Mouse (Mus musculus): ENCODE data around the gene Pknox1. TPM values are rescaled to one million over a fixed set of nuclear protein-coding genes. Genes with fewer than 3 reads are reported as not detected.

The Pknox1 gene
- polyA plus RNA-seq, 1 experiment from 2014 or later = 47.5 TPM

GRCm38 (mm10) chr17:31564858-31565140 lies 265 bp downstream of the Pknox1 start:
- H3K9me3 ChIP-seq (ENCODE audit: control insufficient read depth, low read length) = no peaks in the 10 kb centered on the region
- no peaks in the 10 kb centered on the region for H3K36me3 ChIP-seq (replicated peaks; ENCODE audit: control insufficient read depth, insufficient read depth)
- H3K4me2 ChIP-seq (replicated peaks) = peak overlapping the region; percentile 65
- peaks cover 37% of the 10 kb centered on the region for H3K4me1 ChIP-seq (replicated peaks; ENCODE audit: control insufficient read depth, insufficient read depth, low read length)
- H3K27me3 ChIP-seq (ENCODE audit: control insufficient read depth, insufficient read depth, low read length) = no peaks in the 10 kb centered on the region
- ATAC-seq (ENCODE audit: low FRiP score) (no peak), DNase-seq (ENCODE audit: low spot score) (no peak)
- H3K27ac ChIP-seq = peak overlapping the region; percentile 99
- H3K4me3 ChIP-seq (replicated peaks; ENCODE audit: low read length) = peak overlapping the region; percentile 85
- peak overlapping the region; percentile 91 for H3K9ac ChIP-seq
- 2% methylated on average over 17 of the region's 44 CpGs for WGBS

GRCm38 (mm10) chr17:31565141-31566056 lies 865 bp downstream of the Pknox1 start:
- Histone ChIP-seq H3K9ac (peak overlapping the region; percentile 91), H3K27ac (peak overlapping the region; percentile 99), H3K9me3 (ENCODE audit: control insufficient read depth, low read length) (no peaks in the 10 kb centered on the region), H3K4me1 (replicated peaks; ENCODE audit: control insufficient read depth, insufficient read depth, low read length) (peaks cover 37% of the 10 kb centered on the region), H3K4me2 (replicated peaks) (peak overlapping the region; percentile 65), H3K4me3 (replicated peaks; ENCODE audit: low read length) (peak overlapping the region; percentile 85), H3K36me3 (replicated peaks; ENCODE audit: control insufficient read depth, insufficient read depth) (no peaks in the 10 kb centered on the region), H3K27me3 (ENCODE audit: control insufficient read depth, insufficient read depth, low read length) (no peaks in the 10 kb centered on the region)
- peak; percentile 76 for DNase-seq (ENCODE audit: low spot score)
- under 1% methylated on average over 77 of the region's 88 CpGs for WGBS
- peak; percentile 55 for ATAC-seq (ENCODE audit: low FRiP score)

DNA sequence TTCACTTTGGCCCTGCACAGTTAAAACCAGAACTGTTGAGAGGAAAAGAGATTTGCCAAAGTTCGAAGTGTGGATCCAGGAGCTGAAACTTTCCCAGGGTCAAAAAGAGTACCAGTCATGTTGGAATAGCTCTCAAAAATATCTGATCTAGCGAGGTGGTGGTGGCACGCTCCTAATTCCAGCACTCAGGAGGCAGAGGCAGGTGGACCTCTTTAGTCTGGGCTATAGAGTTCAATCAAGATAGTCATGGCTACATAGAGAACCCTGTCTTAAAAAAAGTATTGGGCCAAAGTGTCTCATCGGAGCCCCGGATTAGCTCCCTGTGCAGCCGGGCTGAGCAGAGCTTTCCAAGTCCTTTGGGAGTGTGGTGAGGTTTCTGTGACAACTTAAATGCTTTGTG lies 1.7 kb downstream of the Pknox1 start:
- Histone ChIP-seq H3K36me3 (replicated peaks; ENCODE audit: control insufficient read depth, insufficient read depth) (no peaks in the 10 kb centered on the region), H3K4me3 (replicated peaks; ENCODE audit: low read length) (peak overlapping the region; percentile 85), H3K27ac (peak overlapping the region; percentile 99), H3K9ac (peak overlapping the region; percentile 91), H3K4me2 (replicated peaks) (peak overlapping the region; percentile 65), H3K9me3 (ENCODE audit: control insufficient read depth, low read length) (no peaks in the 10 kb centered on the region), H3K4me1 (replicated peaks; ENCODE audit: control insufficient read depth, insufficient read depth, low read length) (peaks cover 37% of the 10 kb centered on the region), H3K27me3 (ENCODE audit: control insufficient read depth, insufficient read depth, low read length) (no peaks in the 10 kb centered on the region)
- WGBS = 65% methylated on average over 6 of the region's 6 CpGs
- DNase-seq (ENCODE audit: low spot score) (no peak), ATAC-seq (ENCODE audit: low FRiP score) (no peak)

- H3K27me3 ChIP-seq (ENCODE audit: control insufficient read depth, insufficient read depth, low read length) = no peaks in the 10 kb centered on the region
- H3K27ac ChIP-seq = no peak overlapping the region
- H3K4me2 ChIP-seq (replicated peaks) = no peak overlapping the region
- H3K4me3 ChIP-seq (replicated peaks; ENCODE audit: low read length) = no peak overlapping the region
- no peak for ATAC-seq (ENCODE audit: low FRiP score)
- DNase-seq (ENCODE audit: low spot score) = no peak
- H3K9me3 ChIP-seq (ENCODE audit: control insufficient read depth, low read length) = no peaks in the 10 kb centered on the region
- peaks cover 30% of the 10 kb centered on the region for H3K4me1 ChIP-seq (replicated peaks; ENCODE audit: control insufficient read depth, insufficient read depth, low read length)
- H3K9ac ChIP-seq = no peak overlapping the region
- no peaks in the 10 kb centered on the region for H3K36me3 ChIP-seq (replicated peaks; ENCODE audit: control insufficient read depth, insufficient read depth)
- 95% methylated on average over 1 of the region's 1 CpGs for WGBS
Measured at GRCm38 (mm10) chr17:31569756-31570155, 5.2 kb downstream of the Pknox1 start.

GRCm38 (mm10) chr17:31570321-31570925 lies 5.9 kb downstream of the Pknox1 start:
- Histone ChIP-seq H3K9ac (no peak overlapping the region), H3K36me3 (replicated peaks; ENCODE audit: control insufficient read depth, insufficient read depth) (peaks cover 3% of the 10 kb centered on the region; the same call in 1 of the 2 replicates), H3K4me3 (replicated peaks; ENCODE audit: low read length) (no peak overlapping the region), H3K27ac (no peak overlapping the region), H3K4me1 (replicated peaks; ENCODE audit: control insufficient read depth, insufficient read depth, low read length) (peaks cover 30% of the 10 kb centered on the region), H3K27me3 (ENCODE audit: control insufficient read depth, insufficient read depth, low read length) (no peaks in the 10 kb centered on the region), H3K4me2 (replicated peaks) (no peak overlapping the region), H3K9me3 (ENCODE audit: control insufficient read depth, low read length) (no peaks in the 10 kb centered on the region)
- 93% methylated on average over 9 of the region's 9 CpGs for WGBS
- ATAC-seq (ENCODE audit: low FRiP score) (peak; percentile 70; the same call in 1 of the 2 replicates), DNase-seq (ENCODE audit: low spot score) (peak; percentile 36)

DNA sequence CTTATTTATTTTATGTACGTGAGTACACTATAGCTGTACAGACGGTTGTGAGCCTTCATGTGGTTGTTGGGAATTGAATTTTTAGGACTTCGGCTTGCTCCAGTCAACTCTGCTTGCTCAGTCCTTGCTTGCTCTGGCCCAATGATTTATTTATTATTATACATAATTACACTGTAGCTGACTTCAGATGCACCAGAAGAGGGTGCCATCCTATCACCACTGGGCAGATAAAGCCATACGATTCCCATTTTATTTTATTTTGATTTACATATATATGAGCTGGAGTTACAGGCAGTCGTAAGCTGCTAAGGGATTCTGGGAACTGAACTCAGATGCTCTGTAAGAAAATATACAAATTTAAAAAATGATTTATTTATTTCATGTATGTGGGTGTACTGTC lies 7.2 kb downstream of the Pknox1 start:
- DNase-seq (ENCODE audit: low spot score) (no peak), ATAC-seq (ENCODE audit: low FRiP score) (no peak)
- Histone ChIP-seq H3K4me1 (replicated peaks; ENCODE audit: control insufficient read depth, insufficient read depth, low read length) (peaks cover 22% of the 10 kb centered on the region), H3K27ac (no peak overlapping the region), H3K9me3 (ENCODE audit: control insufficient read depth, low read length) (no peaks in the 10 kb centered on the region), H3K27me3 (ENCODE audit: control insufficient read depth, insufficient read depth, low read length) (no peaks in the 10 kb centered on the region), H3K9ac (no peak overlapping the region), H3K4me3 (replicated peaks; ENCODE audit: low read length) (no peak overlapping the region), H3K36me3 (replicated peaks; ENCODE audit: control insufficient read depth, insufficient read depth) (peaks cover 11% of the 10 kb centered on the region; the same call in 1 of the 2 replicates), H3K4me2 (replicated peaks) (no peak overlapping the region)
- WGBS = 77% methylated on average over 5 of the region's 5 CpGs

DNA sequence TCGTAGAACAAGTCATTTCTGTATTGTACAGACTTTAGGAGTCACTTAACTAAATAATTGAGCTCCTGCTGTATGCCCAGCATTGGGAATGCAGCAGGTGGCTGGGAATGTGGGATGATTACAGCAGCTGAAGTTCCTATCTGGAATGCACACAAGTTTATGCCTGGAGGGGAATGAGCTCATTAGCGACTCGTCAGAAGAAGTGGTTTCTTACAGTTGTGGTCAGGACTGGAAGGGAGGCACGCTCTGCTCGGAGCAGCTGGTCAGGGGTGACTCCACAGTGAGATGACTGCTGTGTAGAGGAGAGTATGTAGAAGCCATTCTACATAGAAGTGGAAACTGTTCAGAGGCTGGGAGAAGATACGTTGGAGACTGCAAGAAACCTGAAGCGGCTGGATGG lies 10.1 kb downstream of the Pknox1 start:
- no peak for ATAC-seq (ENCODE audit: low FRiP score)
- Histone ChIP-seq H3K9me3 (ENCODE audit: control insufficient read depth, low read length) (no peaks in the 10 kb centered on the region), H3K4me3 (replicated peaks; ENCODE audit: low read length) (no peak overlapping the region)

GRCm38 (mm10) chr17:31576394-31577175 lies 12.1 kb downstream of the Pknox1 start:
- DNase-seq (ENCODE audit: low spot score) (no peak), ATAC-seq (ENCODE audit: low FRiP score) (no peak)
- H3K4me3 ChIP-seq (replicated peaks; ENCODE audit: low read length) = no peak overlapping the region
- peaks cover 9% of the 10 kb centered on the region for H3K4me1 ChIP-seq (replicated peaks; ENCODE audit: control insufficient read depth, insufficient read depth, low read length)
- H3K9ac ChIP-seq = no peak overlapping the region
- H3K9me3 ChIP-seq (ENCODE audit: control insufficient read depth, low read length) = no peaks in the 10 kb centered on the region
- H3K4me2 ChIP-seq (replicated peaks) = no peak overlapping the region
- 90% methylated on average over 10 of the region's 10 CpGs for WGBS
- no peak overlapping the region for H3K27ac ChIP-seq
- no peaks in the 10 kb centered on the region for H3K27me3 ChIP-seq (ENCODE audit: control insufficient read depth, insufficient read depth, low read length)
- H3K36me3 ChIP-seq (replicated peaks; ENCODE audit: control insufficient read depth, insufficient read depth) = peaks cover 11% of the 10 kb centered on the region; the same call in 1 of the 2 replicates

More for the DNA sequence above, 10.1 kb downstream of the Pknox1 start:
- H3K9ac ChIP-seq = no peak overlapping the region
- H3K27me3 ChIP-seq (ENCODE audit: control insufficient read depth, insufficient read depth, low read length) = no peaks in the 10 kb centered on the region
- H3K4me2 ChIP-seq (replicated peaks) = no peak overlapping the region
- no peaks in the 10 kb centered on the region for H3K4me1 ChIP-seq (replicated peaks; ENCODE audit: control insufficient read depth, insufficient read depth, low read length)
- H3K27ac ChIP-seq = no peak overlapping the region
- 86% methylated on average over 7 of the region's 7 CpGs for WGBS
- DNase-seq (ENCODE audit: low spot score) = no peak
- H3K36me3 ChIP-seq (replicated peaks; ENCODE audit: control insufficient read depth, insufficient read depth) = peaks cover 11% of the 10 kb centered on the region; the same call in 1 of the 2 replicates

DNA sequence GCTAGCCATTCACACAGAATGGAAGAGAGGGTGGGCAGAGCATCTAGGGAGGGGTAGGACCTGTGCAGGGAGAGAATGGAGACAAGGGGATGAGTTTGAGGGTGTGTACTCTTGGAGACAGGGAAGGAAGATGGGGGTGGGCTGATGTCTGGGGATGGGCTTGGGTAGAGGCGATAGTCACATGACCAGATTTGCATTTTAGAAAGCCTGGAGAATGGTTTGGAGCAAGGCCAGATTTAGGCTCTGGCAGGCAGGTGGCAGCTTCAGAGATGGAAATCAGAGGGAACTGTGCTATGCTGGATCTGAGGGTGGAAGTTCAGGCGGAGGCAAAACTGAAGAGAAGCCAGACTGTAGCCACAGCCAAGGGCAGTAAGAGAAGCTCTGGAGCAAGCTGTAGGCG lies 15.8 kb downstream of the Pknox1 start:
- peak; percentile 66 for DNase-seq (ENCODE audit: low spot score)
- H3K27me3 ChIP-seq (ENCODE audit: control insufficient read depth, insufficient read depth, low read length) = no peaks in the 10 kb centered on the region
- peaks cover 22% of the 10 kb centered on the region for H3K36me3 ChIP-seq (replicated peaks; ENCODE audit: control insufficient read depth, insufficient read depth)
- 0 out of 2 replicates have a peak, but pooled peaks have one; percentile 37 for ATAC-seq (ENCODE audit: low FRiP score)
- no peaks in the 10 kb centered on the region for H3K9me3 ChIP-seq (ENCODE audit: control insufficient read depth, low read length)
- H3K4me1 ChIP-seq (replicated peaks; ENCODE audit: control insufficient read depth, insufficient read depth, low read length) = peaks cover 9% of the 10 kb centered on the region
- no peak overlapping the region for H3K9ac ChIP-seq
- H3K4me2 ChIP-seq (replicated peaks) = no peak overlapping the region
- peak overlapping the region; percentile 59 for H3K27ac ChIP-seq
- H3K4me3 ChIP-seq (replicated peaks; ENCODE audit: low read length) = no peak overlapping the region
- WGBS = 47% methylated on average over 3 of the region's 3 CpGs

All from hindbrain, embryonic 14.5 days (tissue).